Mouse (Mus musculus) MEL (cell line): ENCODE data around the gene H2afy. TPM values are rescaled to one million over a fixed set of nuclear protein-coding genes. Genes with fewer than 3 reads are reported as not detected.

ENCODE experiments used
- DNase-seq: peaks from one replicate; pipeline ENCODE4 v3.0.0; 2011; ENCODE audit warnings: low read depth, low spot score
- H3K27ac ChIP-seq: 2 replicates; pipeline ENCODE4 v1.5.1; 2012; ENCODE audit warnings: low read depth, mild to moderate bottlenecking, control low read depth, low read length, moderate library complexity; ENCODE audit not compliant: control insufficient read depth
- H3K27me3 ChIP-seq, 2 experiments: fragments of 150-350 bp in 1 of 2; sonication (generic) in 1 of 2; 2 replicates each; pipeline ENCODE4 v1.6.1; 2012; ENCODE audit warnings: low read length in 2 of 2, mild to moderate bottlenecking in 2 of 2, improper control_type of control experiment in 1 of 2, moderate library complexity in 1 of 2; ENCODE audit not compliant: insufficient read depth in 2 of 2, control insufficient read depth in 1 of 2
- H3K36me3 ChIP-seq, 2 experiments: 2 replicates each; pipeline ENCODE4 v1.6.1; 2012 to 2014; ENCODE audit warnings: low read length in 2 of 2, improper control_type of control experiment in 1 of 2, inconsistent platforms in 1 of 2, mild to moderate bottlenecking in 1 of 2; ENCODE audit not compliant: insufficient read depth in 2 of 2, control insufficient read depth in 1 of 2
- H3K4me1 ChIP-seq, 2 experiments: fragments of 150-350 bp in 1 of 2; sonication (generic) in 1 of 2; 2 replicates each; pipeline ENCODE4 v1.6.1; 2012; ENCODE audit warnings: low read length in 2 of 2, improper control_type of control experiment in 1 of 2, mild to moderate bottlenecking in 1 of 2; ENCODE audit not compliant: insufficient read depth in 2 of 2, control insufficient read depth in 1 of 2
- H3K4me3 ChIP-seq, 2 experiments: fragments of 150-350 bp in 1 of 2; sonication (generic) in 1 of 2; 2 replicates each; pipeline ENCODE4 v1.5.1; 2012; ENCODE audit warnings: low read depth in 2 of 2, low read length in 2 of 2, mild to moderate bottlenecking in 2 of 2, moderate library complexity in 2 of 2, control low read depth in 1 of 2, improper control_type of control experiment in 1 of 2; ENCODE audit not compliant: control insufficient read depth in 1 of 2, insufficient read depth in 1 of 2
- H3K79me2 ChIP-seq: 2 replicates; pipeline ENCODE4 v1.6.1; 2012; ENCODE audit warnings: mild to moderate bottlenecking, low read length, moderate library complexity; ENCODE audit not compliant: control insufficient read depth, poor library complexity, insufficient read depth
- H3K9ac ChIP-seq: 2 replicates; pipeline ENCODE4 v1.6.1; 2012; ENCODE audit warnings: low read depth, mild to moderate bottlenecking, control low read depth, low read length, moderate library complexity; ENCODE audit not compliant: control insufficient read depth, poor library complexity, severe bottlenecking
- H3K9me3 ChIP-seq: fragments of 150-350 bp; sonication (generic); replicated peaks from 2 replicates; pipeline ENCODE4 v1.6.1; 2012; ENCODE audit warnings: mild to moderate bottlenecking, low read length, improper control_type of control experiment, moderate library complexity; ENCODE audit not compliant: insufficient read depth
- CHD1 ChIP-seq: IDR thresholded peaks from 2 replicates; pipeline ENCODE4 v1.6.1; 2012; ENCODE audit warnings: low read depth, mild to moderate bottlenecking, inconsistent platforms, low read length, improper control_type of control experiment
- CHD2 ChIP-seq: IDR thresholded peaks from 2 replicates; pipeline ENCODE4 v1.6.1; 2011; ENCODE audit warnings: low read length, improper control_type of control experiment
- CTCF ChIP-seq, 3 experiments: IDR thresholded peaks in 2 of 3; conservative IDR thresholded peaks in 1 of 3; 2 replicates each; pipeline ENCODE4 v1.5.1; 2011 to 2012; ENCODE audit warnings: low read length in 3 of 3, low read depth in 2 of 3, mild to moderate bottlenecking in 2 of 3, improper control_type of control experiment in 1 of 3, inconsistent platforms in 1 of 3, mixed read lengths in 1 of 3, moderate library complexity in 1 of 3; ENCODE audit not compliant: control insufficient read depth in 1 of 3, insufficient read depth in 1 of 3, poor library complexity in 1 of 3, severe bottlenecking in 1 of 3
- E2F4 ChIP-seq: IDR thresholded peaks from 2 replicates; pipeline ENCODE4 v1.6.1; 2011; ENCODE audit warnings: low read depth, low read length, improper control_type of control experiment, borderline replicate concordance
- GATA1 ChIP-seq: IDR thresholded peaks from 2 replicates; pipeline ENCODE4 v1.6.1; 2011; ENCODE audit warnings: low read depth, low read length, improper control_type of control experiment
- JUND ChIP-seq: IDR thresholded peaks from 2 replicates; pipeline ENCODE4 v1.6.1; 2011; ENCODE audit warnings: low read depth, mild to moderate bottlenecking, improper control_type of control experiment, low read length
- KAT2A ChIP-seq: conservative IDR thresholded peaks from 2 replicates; pipeline ENCODE4 v1.6.1; 2012; ENCODE audit warnings: low read depth, low read length, improper control_type of control experiment, inconsistent platforms
- MAFK ChIP-seq: IDR thresholded peaks from 2 replicates; pipeline ENCODE4 v1.6.1; 2011; ENCODE audit warnings: low read depth, mild to moderate bottlenecking, low read length, improper control_type of control experiment, borderline replicate concordance
- MAX ChIP-seq: IDR thresholded peaks from 2 replicates; pipeline ENCODE4 v1.6.1; 2011; ENCODE audit warnings: low read length, improper control_type of control experiment
- MXI1 ChIP-seq: IDR thresholded peaks from 2 replicates; pipeline ENCODE4 v1.6.1; 2011; ENCODE audit warnings: mild to moderate bottlenecking, low read depth, low read length, improper control_type of control experiment
- MYB ChIP-seq: IDR thresholded peaks from 2 replicates; pipeline ENCODE4 v1.6.1; 2011; ENCODE audit warnings: mild to moderate bottlenecking, low read depth, low read length, improper control_type of control experiment
- POLR2A ChIP-seq, 2 experiments: IDR thresholded peaks; 2 replicates each; pipeline ENCODE4 v1.6.1; 2011 to 2012; ENCODE audit warnings: low read length in 2 of 2, mild to moderate bottlenecking in 2 of 2, control low read depth in 1 of 2, improper control_type of control experiment in 1 of 2, low read depth in 1 of 2, moderate library complexity in 1 of 2; ENCODE audit not compliant: control insufficient read depth in 1 of 2, insufficient read depth in 1 of 2, poor library complexity in 1 of 2
- POLR2AphosphoS2 ChIP-seq: IDR thresholded peaks from 2 replicates; pipeline ENCODE4 v1.6.1; 2011; ENCODE audit warnings: low read length, improper control_type of control experiment
- POLR2AphosphoS5 ChIP-seq: IDR thresholded peaks from 2 replicates; pipeline ENCODE4 v1.6.1; 2012; ENCODE audit warnings: low read depth, borderline replicate concordance, mild to moderate bottlenecking, inconsistent platforms, low read length, moderate library complexity, mixed read lengths
- RAD21 ChIP-seq: IDR thresholded peaks from 2 replicates; pipeline ENCODE4 v1.6.1; 2011; ENCODE audit warnings: mild to moderate bottlenecking, low read depth, low read length, improper control_type of control experiment
- RCOR1 ChIP-seq: IDR thresholded peaks from 2 replicates; pipeline ENCODE4 v1.6.1; 2012; ENCODE audit warnings: low read depth, mild to moderate bottlenecking, inconsistent platforms, low read length, improper control_type of control experiment
- SMC3 ChIP-seq: IDR thresholded peaks from 2 replicates; pipeline ENCODE4 v1.6.1; 2011; ENCODE audit warnings: low read depth, low read length, improper control_type of control experiment
- ZC3H11A ChIP-seq: IDR thresholded peaks from 2 replicates; pipeline ENCODE4 v1.6.1; 2012; ENCODE audit warnings: low read depth, mild to moderate bottlenecking, inconsistent platforms, low read length, improper control_type of control experiment
- ZNF384 ChIP-seq: IDR thresholded peaks from 2 replicates; pipeline ENCODE4 v1.6.1; 2012; ENCODE audit warnings: low read depth, mild to moderate bottlenecking, inconsistent platforms, low read length, improper control_type of control experiment
- polyA plus RNA-seq, 2 experiments: library from polyadenylated mRNA; stranded (reverse) in 1 of 2; unstranded in 1 of 2; fragments of >175 nt in 1 of 2; fragments of >200 nt in 1 of 2; gene quantifications; 2 replicates each; pipeline versions ENCODE4 v1.2.1 to v1.2.4; 2012; ENCODE audit warnings: low replicate concordance in 2 of 2, low read depth in 1 of 2; ENCODE audit not compliant: insufficient read length in 2 of 2, insufficient read depth in 1 of 2, missing spikeins in 1 of 2
- total RNA-seq: library from RNA; depleted of rRNA; stranded (reverse); fragments of 300-350 nt; gene quantifications from 2 replicates; pipeline ENCODE4 v1.2.3, GENCODE M21; 2012

Gene H2afy
- total and polyA plus RNA-seq, 3 experiments: 159 to 245 TPM; not detected in 1

DNA sequence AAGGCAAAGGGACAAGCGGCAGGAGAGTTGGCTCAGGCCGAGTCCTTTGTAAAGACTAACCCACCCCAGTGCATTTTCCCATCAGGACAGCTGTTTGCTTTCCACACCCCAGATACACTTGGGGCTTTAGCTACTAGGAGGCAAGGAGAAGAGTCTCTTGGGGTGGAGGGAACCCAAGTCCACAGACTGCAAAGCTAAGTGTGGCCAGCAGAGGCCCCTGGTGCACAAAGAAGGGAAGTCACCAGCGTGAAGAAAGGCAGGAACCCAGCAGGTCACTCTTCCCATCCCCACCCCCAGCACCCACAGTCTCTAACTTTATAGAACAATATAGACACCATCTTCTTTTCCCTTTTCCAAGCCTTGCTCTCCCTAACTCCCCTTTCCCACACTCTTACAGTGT lies 9.4 kb upstream of the H2afy start:
- H3K9ac ChIP-seq: no peak overlapping the region
- no peaks in the 10 kb centered on the region for H3K9me3 ChIP-seq
- H3K27ac ChIP-seq: no peak overlapping the region
- H3K79me2 ChIP-seq: no peaks in the 10 kb centered on the region
- no peak overlapping the region for H3K4me3 ChIP-seq
- H3K36me3 ChIP-seq: no peaks in the 10 kb centered on the region
- peak; percentile 32 for DNase-seq
- peaks cover 0 to 5% of the 10 kb centered on the region in 2 experiments; a peak in 3 of 4 replicates for H3K27me3 ChIP-seq
- no peaks in the 10 kb centered on the region for H3K4me1 ChIP-seq
- TF ChIP-seq CHD2 (no peak), MAX (no peak), ZNF384 (no peak), MYB (no peak), MAFK (no peak), KAT2A (no peak), CTCF (IDR thresholded peaks at IDR 0.05 in 2 of 3, conservative IDR thresholded peaks at IDR 0.05 in 1 of 3; ENCODE audit: control insufficient read depth in 1 of 3, insufficient read depth in 1 of 3, low read depth in 2 of 3, low read length in 3 of 3, poor library complexity in 1 of 3, severe bottlenecking in 1 of 3) (peak; percentile 39 to 46 (median 39)), E2F4 (no peak), RAD21 (peak; percentile 28), POLR2AphosphoS2 (no peak), SMC3 (peak; percentile 31; the same call in 1 of the 2 replicates)

DNA sequence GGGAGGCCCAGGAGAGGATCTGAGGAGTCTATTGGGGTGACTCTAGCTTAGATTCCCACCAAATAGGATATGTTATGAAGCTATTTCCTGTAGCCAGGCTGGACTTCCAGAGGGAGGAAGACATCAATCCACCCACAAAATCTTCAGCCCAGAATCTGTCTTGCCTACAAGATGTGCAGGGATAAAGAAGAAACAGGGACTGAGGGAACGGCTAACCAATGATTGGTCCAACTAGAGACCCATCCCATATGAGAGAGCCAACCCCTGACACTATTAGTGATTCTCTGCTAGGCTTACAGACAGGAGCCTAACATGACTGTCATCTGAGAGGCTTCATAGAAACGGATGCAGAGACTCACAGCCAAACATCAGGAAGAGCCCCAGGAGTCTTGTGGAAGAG lies 7.9 kb upstream of the H2afy start:
- Histone ChIP-seq H3K79me2 (no peaks in the 10 kb centered on the region), H3K27me3 (peaks cover 1 to 5% of the 10 kb centered on the region in 2 experiments; a peak in 2 of 4 replicates), H3K36me3 (no peaks in the 10 kb centered on the region), H3K9ac (no peak overlapping the region), H3K27ac (no peak overlapping the region), H3K4me3 (no peak overlapping the region), H3K9me3 (no peaks in the 10 kb centered on the region), H3K4me1 (no peaks in the 10 kb centered on the region)
- TF ChIP-seq MAX (no peak), POLR2AphosphoS2 (no peak), MXI1 (no peak), ZC3H11A (no peak), E2F4 (no peak), RCOR1 (no peak), GATA1 (no peak), POLR2AphosphoS5 (no peak), POLR2A (IDR thresholded peaks at IDR 0.05; ENCODE audit: control insufficient read depth in 1 of 2, insufficient read depth in 1 of 2, low read depth in 1 of 2, low read length in 2 of 2, poor library complexity in 1 of 2) (no peak), JUND (no peak), ZNF384 (no peak), CHD1 (no peak), CHD2 (no peak)
- no peak for DNase-seq
